Mouse (Mus musculus) hindbrain, postnatal 0 days (tissue): ENCODE data around the gene Thap7. TPM values are rescaled to one million over a fixed set of nuclear protein-coding genes. Genes with fewer than 3 reads are reported as not detected.

Experiments used
- ATAC-seq: fragments of 200-750 bp; cut with Nextera tagmentation; 2 replicates; pipeline ENCODE4 v1.8.0; 2017; ENCODE audit warnings: mild to moderate bottlenecking, moderate TSS enrichment, moderate library complexity
- DNase-seq: peaks from one replicate; pipeline ENCODE4 v3.0.0-alpha.2; 2015; ENCODE audit warnings: low spot score
- H3K27ac ChIP-seq: fragments of 300-500 bp; sonication (generic); 2 replicates; pipeline ENCODE4 v1.5.1; 2014; ENCODE audit warnings: mild to moderate bottlenecking
- H3K27me3 ChIP-seq: fragments of 300-500 bp; sonication (generic); 2 replicates; pipeline ENCODE4 v1.6.1; 2014; ENCODE audit warnings: low read length, mixed read lengths; ENCODE audit not compliant: insufficient read depth
- H3K36me3 ChIP-seq: fragments of 300-500 bp; sonication (generic); 2 replicates; pipeline ENCODE4 v1.6.1; 2014; ENCODE audit warnings: low read length, mixed read lengths; ENCODE audit not compliant: insufficient read depth
- H3K4me1 ChIP-seq: fragments of 300-500 bp; sonication (generic); 2 replicates; pipeline ENCODE4 v1.6.1; 2014; ENCODE audit warnings: antibody characterized with exemption, low read length, mixed read lengths; ENCODE audit not compliant: insufficient read depth
- H3K4me2 ChIP-seq: fragments of 300-500 bp; sonication (generic); 2 replicates; pipeline ENCODE4 v1.6.1; 2014; ENCODE audit warnings: low read depth, mild to moderate bottlenecking, low read length, moderate library complexity, mixed read lengths
- H3K4me3 ChIP-seq: fragments of 300-500 bp; sonication (generic); 2 replicates; pipeline ENCODE4 v1.5.1; 2014; ENCODE audit warnings: low read length
- H3K9ac ChIP-seq: fragments of 300-500 bp; sonication (generic); replicated peaks from 2 replicates; pipeline ENCODE4 v1.6.1; 2014; ENCODE audit warnings: mild to moderate bottlenecking, low read length, moderate library complexity, mixed read lengths
- H3K9me3 ChIP-seq: fragments of 300-500 bp; sonication (generic); 2 replicates; pipeline ENCODE4 v1.6.1; 2016; ENCODE audit warnings: low read length, mixed read lengths
- CTCF ChIP-seq: IDR thresholded peaks from 2 replicates; pipeline ENCODE4 v1.5.1; 2016; ENCODE audit warnings: antibody characterized with exemption, control low read depth, low read depth
- WGBS: fragments of 180-500 bp; shearing (Covaris S2); extraction: QIAGEN DNeasy Blood & Tissue Kit; methylation state at CpG from one replicate; pipeline ENCODE4 v1.1.7; 2014; 5-methylcytosine and 5-hydroxymethylcytosine counted together
- polyA plus RNA-seq: library from polyadenylated mRNA; unstranded; fragments of >200 nt; fragmentation: Nextera tagmentation; extraction: Ambion mirVana; gene quantifications from 2 replicates; pipeline ENCODE4 v1.2.1, GENCODE M21; 2015
- total RNA-seq: library from RNA; depleted of rRNA; stranded (reverse); fragments of >200 nt; gene quantifications from 2 replicates; pipeline ENCODE4 v1.2.3, GENCODE M21; 2014

Gene Thap7
- total and polyA plus RNA-seq, 2 experiments from 2014 or later: 57.5 to 66.8 TPM

- ATAC-seq (no peak), DNase-seq (no peak)
- no peak overlapping the region for H3K4me3 ChIP-seq
- H3K9me3 ChIP-seq: no peaks in the 10 kb centered on the region
- 11% methylated on average over 1 of the region's 1 CpGs for WGBS
- no peak overlapping the region for H3K27ac ChIP-seq
- H3K36me3 ChIP-seq: no peaks in the 10 kb centered on the region
- TF ChIP-seq CTCF: no peak
- H3K27me3 ChIP-seq: no peaks in the 10 kb centered on the region
- no peak overlapping the region for H3K4me2 ChIP-seq
- no peak overlapping the region for H3K9ac ChIP-seq
- H3K4me1 ChIP-seq: peaks cover 13% of the 10 kb centered on the region; the same call in 1 of the 2 replicates
Measured at GRCm38 (mm10) chr16:17563580-17563979, 32.6 kb upstream of the Thap7 start.

GRCm38 (mm10) chr16:17561751-17562208 is 30.8 kb upstream of the Thap7 start, which contains the start of gene P2rx6:
Gene P2rx6, plus strand, starts transcription at chr16:17561885.
- Histone ChIP-seq H3K36me3 (no peaks in the 10 kb centered on the region), H3K4me1 (peaks cover 16% of the 10 kb centered on the region; the same call in 1 of the 2 replicates)

DNA sequence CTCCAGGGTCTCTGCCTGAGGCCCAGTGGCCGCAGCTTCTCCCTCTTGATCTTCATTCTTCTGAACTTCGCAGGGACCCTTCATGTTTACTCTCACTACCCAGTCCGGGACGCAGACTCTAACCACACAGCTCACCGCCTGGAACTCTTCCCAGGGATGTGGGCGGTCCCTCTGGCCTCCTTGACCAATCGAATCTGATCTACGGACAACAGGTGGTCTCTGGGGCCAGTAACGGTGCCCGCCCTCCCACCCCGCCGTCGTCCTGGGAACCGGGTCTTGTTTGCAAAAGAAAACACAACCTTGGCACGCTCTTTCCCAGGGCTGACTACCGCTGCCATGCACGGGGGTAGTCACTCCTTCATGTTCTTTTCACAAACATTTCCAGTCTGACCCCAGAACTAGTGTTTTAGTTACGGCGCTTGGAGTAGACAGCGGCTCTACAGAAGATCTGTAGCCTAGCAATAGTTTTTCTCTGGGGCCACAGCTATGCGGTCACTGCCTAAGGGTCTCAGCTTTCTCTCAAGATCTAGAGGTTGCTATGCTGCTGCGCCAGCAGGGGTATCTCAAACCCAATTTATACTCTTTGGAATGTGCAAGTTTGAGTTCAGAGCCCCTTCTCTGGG is 30.3 kb upstream of the Thap7 start, which contains the start of gene Lrrc74b:
Gene Lrrc74b (minus strand): TSS at position 120 of the 623 bp plus-strand sequence.
- 1% methylated on average over 22 of the region's 22 CpGs for WGBS
- H3K4me2 ChIP-seq: peak within 1 kb of the TSS; percentile 51
- DNase-seq: peak; percentile 83
- H3K27me3 ChIP-seq: no peaks in the 10 kb centered on the region
- no peaks in the 10 kb centered on the region for H3K36me3 ChIP-seq
- H3K4me1 ChIP-seq: peaks cover 16% of the 10 kb centered on the region; the same call in 1 of the 2 replicates
- H3K27ac ChIP-seq: peak within 1 kb of the TSS; percentile 64
- peak; percentile 87 for ATAC-seq
- peak within 1 kb of the TSS; percentile 35 for H3K9ac ChIP-seq
- H3K9me3 ChIP-seq: no peaks in the 10 kb centered on the region
- peak; percentile 38 for TF ChIP-seq CTCF
- H3K4me3 ChIP-seq: peak within 1 kb of the TSS; percentile 23

More at GRCm38 (mm10) chr16:17561751-17562208, 30.8 kb upstream of the Thap7 start, which contains the start of gene P2rx6:
- ATAC-seq (peak; percentile 68), DNase-seq (peak; percentile 62)
- peak within 1 kb of the TSS; percentile 23 for H3K4me3 ChIP-seq
- H3K9me3 ChIP-seq: no peaks in the 10 kb centered on the region
- no peaks in the 10 kb centered on the region for H3K27me3 ChIP-seq
- peak within 1 kb of the TSS; percentile 35 for H3K9ac ChIP-seq
- peak within 1 kb of the TSS; percentile 51 for H3K4me2 ChIP-seq
- no peak for TF ChIP-seq CTCF
- under 1% methylated on average over 10 of the region's 10 CpGs for WGBS
- peak within 1 kb of the TSS; percentile 64 for H3K27ac ChIP-seq

GRCm38 (mm10) chr16:17559396-17560027 is 28.6 kb upstream of the Thap7 start:
- Histone ChIP-seq H3K36me3 (no peaks in the 10 kb centered on the region), H3K4me2 (no peak overlapping the region), H3K9ac (no peak overlapping the region), H3K4me1 (peaks cover 16% of the 10 kb centered on the region; the same call in 1 of the 2 replicates), H3K27me3 (no peaks in the 10 kb centered on the region), H3K4me3 (no peak overlapping the region), H3K27ac (no peak overlapping the region), H3K9me3 (no peaks in the 10 kb centered on the region)
- TF ChIP-seq CTCF: no peak
- ATAC-seq (no peak), DNase-seq (no peak)
- whole genome bisulfite sequencing: 68% methylated on average over 9 of the region's 9 CpGs

DNA sequence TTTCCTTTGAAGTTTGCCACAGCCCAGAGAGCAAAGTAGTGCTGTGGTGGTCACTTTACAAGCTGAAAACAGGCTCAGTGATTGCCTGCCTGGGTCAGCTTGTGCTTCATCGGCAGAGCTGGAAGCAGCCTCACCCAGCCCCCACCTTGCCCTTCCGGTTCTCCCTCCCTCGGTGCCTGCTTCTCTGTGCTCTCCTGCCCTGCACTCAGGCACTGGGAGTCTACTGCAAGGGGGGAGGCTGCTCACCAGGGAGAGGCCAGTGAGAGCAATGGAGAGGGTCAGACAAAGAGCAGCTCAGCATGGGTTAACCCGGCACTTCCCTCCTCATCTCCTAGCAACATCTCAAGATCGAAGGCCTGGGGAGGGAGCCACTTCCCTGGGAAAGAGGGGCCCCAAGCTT is 27.9 kb upstream of the Thap7 start:
- Histone ChIP-seq H3K36me3 (no peaks in the 10 kb centered on the region), H3K9me3 (no peaks in the 10 kb centered on the region), H3K27me3 (no peaks in the 10 kb centered on the region), H3K9ac (no peak overlapping the region), H3K4me2 (peak overlapping the region; percentile 6; the same call in 1 of the 2 replicates), H3K4me1 (peaks cover 16% of the 10 kb centered on the region; the same call in 1 of the 2 replicates), H3K4me3 (no peak overlapping the region), H3K27ac (no peak overlapping the region)
- TF ChIP-seq CTCF: no peak
- no peak for DNase-seq
- no peak for ATAC-seq
- 0% methylated on average over 5 of the region's 5 CpGs for WGBS

DNA sequence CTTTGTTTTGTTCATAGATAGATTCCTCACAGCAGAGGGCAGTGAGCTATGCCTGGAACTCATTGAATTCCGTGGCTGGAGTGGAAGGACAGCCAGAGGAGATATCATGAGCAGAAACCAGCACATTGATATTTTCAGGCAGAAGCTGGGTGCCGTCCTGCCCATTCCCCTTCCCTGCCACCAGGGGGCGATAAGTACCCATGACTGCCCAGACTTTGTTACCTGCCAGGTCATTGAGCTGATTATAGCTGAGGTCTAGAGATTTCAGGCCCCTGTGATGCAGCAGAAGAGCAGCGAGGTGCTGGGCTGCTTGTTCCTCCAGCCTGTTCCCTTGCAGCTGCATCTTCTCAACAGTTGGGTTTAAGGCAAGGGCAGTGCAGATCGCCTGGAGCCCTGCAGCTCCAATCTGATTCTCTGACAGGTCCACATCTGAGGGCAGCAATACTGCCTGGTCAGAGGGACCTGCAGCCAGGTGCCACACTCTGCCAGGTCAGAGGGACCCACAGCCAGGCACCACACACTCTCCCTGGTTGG is 27.1 kb upstream of the Thap7 start:
- 0% methylated on average over 5 of the region's 5 CpGs for WGBS
- peak; percentile 37; the same call in 1 of the 2 replicates for ATAC-seq
- DNase-seq: peak; percentile 81
- no peaks in the 10 kb centered on the region for H3K27me3 ChIP-seq
- no peak overlapping the region for H3K9ac ChIP-seq
- H3K4me3 ChIP-seq: no peak overlapping the region
- peak; percentile 99 for TF ChIP-seq CTCF
- H3K4me2 ChIP-seq: 0 out of 2 replicates have a peak overlapping the region, but pooled peaks have one; percentile 6
- H3K27ac ChIP-seq: no peak overlapping the region
- peaks cover 16% of the 10 kb centered on the region; the same call in 1 of the 2 replicates for H3K4me1 ChIP-seq
- H3K36me3 ChIP-seq: no peaks in the 10 kb centered on the region
- no peaks in the 10 kb centered on the region for H3K9me3 ChIP-seq
